Mouse (Mus musculus): Measurements from ENCODE around the gene AU040320.

- TF ChIP-seq CTCF (IDR thresholded peaks at IDR 0.05; ENCODE audit: low read depth): no peak
- no peak for TF ChIP-seq EP300 (optimal IDR thresholded peaks at IDR 0.05)
Measured at GRCm38 (mm10) chr4:126732531-126733380, 20.6 kb upstream of the AU040320 start.

All from stomach, postnatal 0 days (tissue).